ENCODE assay signal across 8 mouse cellular contexts in the genomic region with DNA sequence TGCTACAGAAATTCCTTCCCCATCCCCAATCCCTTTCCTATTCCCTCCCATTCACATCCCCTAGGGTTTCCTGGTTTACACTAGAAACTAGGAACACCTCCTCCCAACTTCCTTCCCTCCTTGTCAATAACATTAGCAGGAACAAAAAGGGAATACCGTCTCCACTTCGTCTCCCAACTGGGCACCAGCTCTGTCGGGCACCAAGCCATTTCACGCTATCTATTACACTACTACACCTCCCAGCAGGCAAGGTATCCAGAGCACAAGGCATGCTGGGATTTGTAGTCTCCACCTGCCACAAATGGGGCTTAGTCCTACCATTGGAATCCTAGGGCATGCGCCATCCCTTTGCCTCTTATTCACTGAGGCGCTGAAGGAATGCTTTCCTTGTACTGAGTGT. TPM values are rescaled to one million over a fixed set of nuclear protein-coding genes. Genes with fewer than 3 reads are reported as not detected.
DNase-seq lines count a peak whose midpoint lies in the region; ATAC-seq lines count a peak whose summit lies in the region.

No protein-coding gene starts in this region.

- H3K4me3 ChIP-seq in forebrain, embryonic 11.5 days (ENCODE audit: low read depth, low read length) = no peak overlapping the region
- no peak overlapping the region for H3K4me3 ChIP-seq in limb, embryonic 12.5 days (replicated peaks)
- H3K4me3 ChIP-seq in midbrain, embryonic 11.5 days (ENCODE audit: low read depth, low read length) = no peak overlapping the region

- DNase-seq in left cerebral cortex, adult 18-20 months (ENCODE audit: low spot score in 2 of 2) = peak; percentile 29 to 50
- no peak for DNase-seq in left cerebral cortex, adult 11 months (ENCODE audit: low spot score)
- peak; percentile 78 for DNase-seq in brain, adult 2 months (ENCODE audit: low read depth, low spot score)
- peak; percentile 60 for DNase-seq in forebrain, embryonic 11.5 days (ENCODE audit: low spot score)
- peak; percentile 68 for DNase-seq in heart, postnatal 25 days (ENCODE audit: low spot score)
- peak; percentile 84 for DNase-seq in midbrain, embryonic 11.5 days (ENCODE audit: low spot score, missing footprints)
- no peak for DNase-seq in thymus, postnatal 36 days

- no peak overlapping the region for H3K27ac ChIP-seq in forebrain, embryonic 11.5 days (ENCODE audit: low read depth, low read length)
- H3K27ac ChIP-seq in limb, embryonic 12.5 days = no peak overlapping the region
- no peak overlapping the region for H3K27ac ChIP-seq in midbrain, embryonic 11.5 days (ENCODE audit: low read depth, low read length)

- 11% methylated on average over 6 of the region's 6 CpGs for WGBS in forebrain, embryonic 11.5 days
- 18% methylated on average over 6 of the region's 6 CpGs for WGBS in limb, embryonic 12.5 days
- 8% methylated on average over 6 of the region's 6 CpGs for WGBS in midbrain, embryonic 11.5 days

- intact Hi-C loops in heart, postnatal 25 days (cut with DNase I) = loop anchor here (10.0 kb wide), 1 partner anchor 1084 kb away; the partner anchor contains the start of gene Cd300lg

- ATAC-seq in forebrain, embryonic 11.5 days (replicated peaks; ENCODE audit: low FRiP score) = no peak
- ATAC-seq in limb, embryonic 12.5 days (ENCODE audit: insufficient number of reproducible peaks, insufficient read depth, low FRiP score, low TSS enrichment, low read depth) = no peak
- 0 out of 2 replicates have a peak, but pooled peaks have one; percentile 48 for ATAC-seq in midbrain, embryonic 11.5 days (ENCODE audit: low FRiP score)

- peaks cover 25% of the 10 kb centered on the region for H3K27me3 ChIP-seq in forebrain, embryonic 11.5 days (ENCODE audit: control insufficient read depth, insufficient read depth, low read length)
- peaks cover 60% of the 10 kb centered on the region for H3K27me3 ChIP-seq in limb, embryonic 12.5 days
- H3K27me3 ChIP-seq in midbrain, embryonic 11.5 days (ENCODE audit: control insufficient read depth, insufficient read depth, low read length) = peaks cover 20% of the 10 kb centered on the region

- no peak overlapping the region for H3K9ac ChIP-seq in forebrain, embryonic 11.5 days (ENCODE audit: low read length)
- H3K9ac ChIP-seq in limb, embryonic 12.5 days (replicated peaks) = no peak overlapping the region
- no peak overlapping the region for H3K9ac ChIP-seq in midbrain, embryonic 11.5 days (ENCODE audit: low read length)

- no peaks in the 10 kb centered on the region for H3K9me3 ChIP-seq in forebrain, embryonic 11.5 days (ENCODE audit: control insufficient read depth, low read length)
- no peaks in the 10 kb centered on the region for H3K9me3 ChIP-seq in limb, embryonic 12.5 days
- no peaks in the 10 kb centered on the region for H3K9me3 ChIP-seq in midbrain, embryonic 11.5 days (ENCODE audit: control insufficient read depth, low read length)

- 0 out of 2 replicates have a peak overlapping the region, but pooled peaks have one; percentile 15 for H3K4me2 ChIP-seq in forebrain, embryonic 11.5 days (ENCODE audit: low read depth, low read length, severe bottlenecking)
- peak overlapping the region; percentile 26 for H3K4me2 ChIP-seq in limb, embryonic 12.5 days
- no peak overlapping the region for H3K4me2 ChIP-seq in midbrain, embryonic 11.5 days

- H3K36me3 ChIP-seq in forebrain, embryonic 11.5 days (ENCODE audit: control insufficient read depth, insufficient read depth, low read length) = no peaks in the 10 kb centered on the region
- H3K36me3 ChIP-seq in limb, embryonic 12.5 days = no peaks in the 10 kb centered on the region
- H3K36me3 ChIP-seq in midbrain, embryonic 11.5 days (ENCODE audit: control insufficient read depth, insufficient read depth, low read length) = no peaks in the 10 kb centered on the region

- H3K4me1 ChIP-seq in forebrain, embryonic 11.5 days (replicated peaks; ENCODE audit: control insufficient read depth, insufficient read depth, low read length) = peaks cover 9% of the 10 kb centered on the region; the same call in 1 of the 2 replicates
- H3K4me1 ChIP-seq in limb, embryonic 12.5 days (replicated peaks) = peaks cover 28% of the 10 kb centered on the region
- peaks cover 3% of the 10 kb centered on the region; the same call in 1 of the 2 replicates for H3K4me1 ChIP-seq in midbrain, embryonic 11.5 days (ENCODE audit: control insufficient read depth, insufficient read depth, low read length)

RNA-seq across cellular contexts. Expression of gene Cavin1, which starts 10.1 kb away (rescaled TPM):
- 10 to 100 TPM; 22.7 to 24.9 TPM for total RNA-seq in left cerebral cortex, adult 18-20 months (2021)
- polyA plus RNA-seq in forebrain, embryonic 11.5 days (2014; fragmentation: Nextera tagmentation; extraction: Ambion mirVana) = 11.8 and 14.2 TPM in 2 replicates
- 100 to 1,000 TPM; 275 to 277 TPM for total RNA-seq in heart, postnatal 25 days (2021)
- 38.4 and 48.2 TPM in 2 replicates for polyA plus RNA-seq in limb, embryonic 12.5 days (2016; fragmentation: Nextera tagmentation; extraction: Ambion mirVana)
- 12.5 and 14.8 TPM in 2 replicates for polyA plus RNA-seq in midbrain, embryonic 11.5 days (2014; fragmentation: Nextera tagmentation; extraction: Ambion mirVana)

RNA-seq across cellular contexts. Expression of gene Stat3, which starts 21.2 kb away (rescaled TPM):
- 10 to 100 TPM; 38.8 to 46.7 TPM for total RNA-seq in left cerebral cortex, adult 18-20 months (2021)
- 26.2 and 27.8 TPM in 2 replicates for polyA plus RNA-seq in forebrain, embryonic 11.5 days (2014; fragmentation: Nextera tagmentation; extraction: Ambion mirVana)
- total RNA-seq in heart, postnatal 25 days (2021) = 100 to 1,000 TPM in 1 of 2 experiments, 10 to 100 TPM in 1; 91.3 to 119 TPM
- 40.5 and 40.8 TPM in 2 replicates for polyA plus RNA-seq in limb, embryonic 12.5 days (2016; fragmentation: Nextera tagmentation; extraction: Ambion mirVana)
- 22.8 and 24.0 TPM in 2 replicates for polyA plus RNA-seq in midbrain, embryonic 11.5 days (2014; fragmentation: Nextera tagmentation; extraction: Ambion mirVana)

RNA-seq across cellular contexts. Expression of gene Atp6v0a1, which starts 48.7 kb away (rescaled TPM):
- 100 to 1,000 TPM; 423 to 445 TPM for total RNA-seq in left cerebral cortex, adult 18-20 months (2021)
- polyA plus RNA-seq in forebrain, embryonic 11.5 days (2014; fragmentation: Nextera tagmentation; extraction: Ambion mirVana) = 44.7 and 47.0 TPM in 2 replicates
- total RNA-seq in heart, postnatal 25 days (2021) = 10 to 100 TPM; 84.7 to 87.3 TPM
- polyA plus RNA-seq in limb, embryonic 12.5 days (2016; fragmentation: Nextera tagmentation; extraction: Ambion mirVana) = 26.9 and 29.4 TPM in 2 replicates
- 42.5 and 45.9 TPM in 2 replicates for polyA plus RNA-seq in midbrain, embryonic 11.5 days (2014; fragmentation: Nextera tagmentation; extraction: Ambion mirVana)

Comparison
In these comparisons a context has a peak if more than half of its experiments do, and no peak if none do; other contexts are left out.
1. DNase-seq: peak in left cerebral cortex, adult 18-20 months (2 of 2), brain, adult 2 months (single experiment), forebrain, embryonic 11.5 days (single experiment), heart, postnatal 25 days (single experiment) and midbrain, embryonic 11.5 days (single experiment); none in left cerebral cortex, adult 11 months (single experiment) and thymus, postnatal 36 days (0 of 2).